Mouse (Mus musculus) thymus, postnatal 4 days (tissue): Measurements from ENCODE around the gene Piezo1.

Experiments used
- DNase-seq: peaks from one replicate; pipeline ENCODE4 v3.0.0; 2021

Gene Piezo1

GRCm38 (mm10) chr8:122569996-122570395 is 18.9 kb upstream of the Piezo1 start:
- no peak for DNase-seq

GRCm38 (mm10) chr8:122569329-122569728 is 18.2 kb upstream of the Piezo1 start:
- DNase-seq = no peak

- peak; percentile 71 for DNase-seq
These were observed 17.8 kb upstream of the Piezo1 start for GRCm38 (mm10) chr8:122568881-122569309.

GRCm38 (mm10) chr8:122568109-122568504 is 17.0 kb upstream of the Piezo1 start:
- DNase-seq = peak; percentile 73

DNA sequence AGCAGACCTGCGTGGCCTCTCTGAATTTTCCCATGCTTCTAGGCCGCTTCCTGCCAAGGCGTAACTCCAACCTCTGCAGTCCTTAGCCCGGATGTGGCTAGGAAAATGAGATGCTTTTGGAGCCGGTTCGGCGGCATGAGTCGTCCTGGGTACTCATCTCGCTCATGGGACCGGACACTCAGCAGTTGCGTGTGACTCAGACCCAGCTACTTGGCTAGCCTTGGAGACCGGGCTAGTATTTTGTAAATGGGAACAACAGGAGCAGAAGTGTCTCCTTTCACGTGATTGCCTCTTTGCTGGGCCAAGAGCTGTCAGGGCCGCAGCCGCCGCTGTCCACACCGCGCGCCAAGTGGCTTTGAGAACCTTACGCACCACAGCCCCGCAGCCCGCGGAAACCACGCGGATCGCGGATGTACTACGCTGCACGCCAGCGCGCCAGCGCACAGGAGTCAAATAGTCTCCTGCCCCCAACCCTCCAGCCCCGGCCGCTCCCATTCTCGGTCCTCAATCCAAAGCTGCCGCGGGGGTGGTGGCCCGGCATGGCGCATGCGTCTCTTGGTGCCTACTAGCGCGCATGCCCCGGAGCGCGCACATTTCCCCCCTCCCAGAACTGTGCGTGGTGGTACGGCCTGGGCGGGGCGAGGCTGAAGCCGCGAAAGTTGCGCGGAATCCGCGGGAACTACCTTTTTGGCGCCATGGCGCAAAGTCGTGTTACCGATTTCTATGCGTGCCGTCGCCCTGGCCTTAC is 16.4 kb upstream of the Piezo1 start, which contains the start of gene Cdt1:
Gene Cdt1 (plus strand): TSS at position 655 of the 748 bp plus-strand sequence.
- peak; percentile 96 for DNase-seq

GRCm38 (mm10) chr8:122566766-122567165 is 15.6 kb upstream of the Piezo1 start:
- no peak for DNase-seq

DNA sequence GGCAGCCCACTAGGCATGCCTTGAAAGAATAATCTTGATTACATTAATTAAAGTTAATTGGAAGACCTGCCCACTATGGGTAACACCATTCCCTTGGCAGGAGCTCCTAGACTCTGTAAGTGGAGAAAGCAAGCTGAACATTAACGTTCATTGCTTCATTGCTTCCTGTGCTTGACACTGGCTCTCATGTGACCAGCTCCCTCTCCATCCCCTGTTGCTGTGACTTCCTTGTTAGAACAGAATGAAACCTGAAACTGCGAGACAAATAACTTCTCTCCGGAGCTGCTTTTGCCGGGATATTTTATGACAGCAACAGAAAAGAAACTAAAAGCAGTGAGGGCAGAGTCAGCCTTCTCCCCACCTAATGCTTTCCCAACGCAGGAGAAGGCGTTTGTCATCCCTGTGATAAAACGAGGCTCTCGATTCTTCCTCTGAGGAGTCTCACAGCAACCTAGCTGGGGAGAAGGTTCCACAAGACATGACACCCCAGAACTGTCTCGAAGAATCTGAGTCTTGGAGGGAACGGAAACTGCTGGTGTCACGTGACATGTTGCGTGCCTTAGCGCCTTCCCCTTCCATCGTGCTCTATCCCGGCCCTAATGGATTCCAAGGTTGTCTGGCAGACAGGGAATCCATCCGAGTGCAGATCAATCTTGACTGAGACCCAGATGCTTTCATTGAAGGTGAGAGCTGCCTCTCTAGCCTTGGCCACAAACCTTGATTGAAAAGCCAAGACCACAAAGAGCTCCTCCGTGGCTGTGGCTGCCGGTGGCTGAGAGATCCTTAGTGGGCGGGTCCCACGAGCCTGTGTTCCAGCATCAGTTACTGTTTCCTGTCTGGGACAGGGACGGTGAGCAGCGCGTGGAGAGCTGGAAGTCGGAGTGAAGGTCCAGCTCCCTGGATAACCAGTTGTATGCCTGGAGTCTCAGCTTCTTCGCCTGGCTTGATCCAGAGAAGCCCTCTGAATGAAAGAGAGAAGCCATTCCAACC is 13.5 kb upstream of the Piezo1 start:
- no peak for DNase-seq

GRCm38 (mm10) chr8:122561199-122561598 is 10.1 kb upstream of the Piezo1 start:
- no peak for DNase-seq

DNA sequence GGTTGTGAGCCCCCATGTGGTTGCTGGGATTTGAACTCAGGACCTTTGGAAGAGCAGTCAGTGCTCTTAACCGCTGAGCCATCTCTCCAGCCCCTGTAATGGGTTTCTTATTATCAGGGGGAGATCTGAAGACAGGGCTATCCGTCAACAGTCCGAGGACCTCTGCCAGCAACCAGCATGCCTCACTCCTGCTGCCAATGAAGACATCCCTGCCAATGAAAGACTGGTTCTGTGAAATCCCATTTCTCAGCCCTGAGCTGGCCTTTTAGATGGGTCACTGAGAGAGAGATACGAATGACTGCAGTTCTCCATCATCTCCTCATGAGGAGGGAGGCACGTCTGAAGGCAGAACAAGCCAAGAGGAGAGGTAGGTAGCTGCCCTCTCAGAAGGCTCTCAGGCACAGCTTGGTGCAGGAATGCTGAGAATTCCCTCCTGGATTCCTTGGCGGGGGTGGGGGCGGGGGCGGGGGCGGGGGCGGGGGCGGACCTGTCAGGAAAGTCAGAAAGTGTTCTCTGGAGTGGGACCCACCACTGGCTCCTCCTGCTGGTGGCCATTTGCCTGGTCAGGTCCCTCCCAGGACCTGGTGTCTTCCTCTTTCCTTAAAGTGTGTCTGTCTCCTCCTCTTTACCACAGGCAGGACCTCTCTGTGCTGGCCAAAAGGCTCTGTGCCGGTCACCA is 7.7 kb upstream of the Piezo1 start:
- DNase-seq = no peak

- peak; percentile 61 for DNase-seq
These were observed 6.3 kb upstream of the Piezo1 start for GRCm38 (mm10) chr8:122557248-122558038.

GRCm38 (mm10) chr8:122556030-122557009 is 5.2 kb upstream of the Piezo1 start:
- DNase-seq = peak; percentile 88

DNA sequence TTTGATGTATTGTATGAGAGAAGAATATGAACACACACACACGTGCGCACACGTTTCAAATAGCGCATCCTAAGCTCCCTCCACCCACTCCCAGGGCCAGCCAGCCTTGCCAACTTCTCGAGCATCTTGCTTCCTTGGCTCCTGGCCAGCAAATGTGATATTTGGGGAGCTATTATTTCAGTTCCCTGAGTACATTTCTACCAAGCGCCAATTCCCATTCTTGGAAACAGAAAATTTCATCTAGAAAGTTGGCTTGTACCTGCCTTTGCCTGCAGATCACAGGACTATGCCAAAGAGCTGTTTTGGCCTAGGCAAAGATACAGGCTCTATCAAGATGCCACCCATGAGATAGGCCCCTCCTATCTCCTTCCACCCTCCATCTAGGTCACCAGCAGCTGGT is 3.7 kb upstream of the Piezo1 start:
- DNase-seq = no peak

DNA sequence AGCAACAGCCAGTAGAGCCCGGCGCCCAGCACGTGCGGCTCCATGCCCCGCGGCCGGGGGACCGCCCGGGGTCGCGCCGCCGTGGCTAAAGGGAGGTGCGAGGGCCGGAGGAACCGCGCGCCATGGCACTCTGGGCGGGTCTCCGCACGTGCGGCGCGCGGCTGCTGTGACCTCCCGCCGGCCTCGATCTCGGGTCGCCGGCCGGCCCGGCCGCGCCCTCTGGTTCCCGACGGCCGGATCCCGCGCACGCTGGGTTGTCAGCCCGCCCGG is 199 bp downstream of the Piezo1 start:
- no peak for DNase-seq

GRCm38 (mm10) chr8:122550234-122550994 is 715 bp downstream of the Piezo1 start:
- peak; percentile 71 for DNase-seq

GRCm38 (mm10) chr8:122548891-122549439 is 2.2 kb downstream of the Piezo1 start:
- no peak for DNase-seq

GRCm38 (mm10) chr8:122548331-122548730 is 2.8 kb downstream of the Piezo1 start:
- DNase-seq = peak; percentile 59

DNA sequence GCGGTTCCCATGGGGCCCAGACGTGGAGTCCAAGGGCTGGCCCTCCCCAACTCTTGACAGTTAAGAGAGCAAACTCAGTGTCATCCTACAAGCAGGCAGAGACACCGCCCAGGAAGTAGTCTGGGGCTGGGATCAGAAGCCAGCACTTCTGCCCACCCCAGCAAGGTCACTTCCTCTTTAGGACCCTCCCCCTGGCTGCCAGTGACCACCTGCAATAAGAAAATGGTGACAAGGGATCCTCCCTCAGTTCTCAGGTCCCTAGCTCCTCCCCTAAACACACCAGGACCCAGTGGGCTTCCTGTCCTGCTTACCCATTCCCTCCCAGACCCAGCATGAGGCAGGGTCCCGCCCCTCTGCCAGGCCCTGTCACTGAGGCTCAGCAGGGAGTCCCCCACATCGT is 3.3 kb downstream of the Piezo1 start:
- peak; percentile 64 for DNase-seq

- no peak for DNase-seq
These were observed 4.2 kb downstream of the Piezo1 start for GRCm38 (mm10) chr8:122546811-122547453.

DNA sequence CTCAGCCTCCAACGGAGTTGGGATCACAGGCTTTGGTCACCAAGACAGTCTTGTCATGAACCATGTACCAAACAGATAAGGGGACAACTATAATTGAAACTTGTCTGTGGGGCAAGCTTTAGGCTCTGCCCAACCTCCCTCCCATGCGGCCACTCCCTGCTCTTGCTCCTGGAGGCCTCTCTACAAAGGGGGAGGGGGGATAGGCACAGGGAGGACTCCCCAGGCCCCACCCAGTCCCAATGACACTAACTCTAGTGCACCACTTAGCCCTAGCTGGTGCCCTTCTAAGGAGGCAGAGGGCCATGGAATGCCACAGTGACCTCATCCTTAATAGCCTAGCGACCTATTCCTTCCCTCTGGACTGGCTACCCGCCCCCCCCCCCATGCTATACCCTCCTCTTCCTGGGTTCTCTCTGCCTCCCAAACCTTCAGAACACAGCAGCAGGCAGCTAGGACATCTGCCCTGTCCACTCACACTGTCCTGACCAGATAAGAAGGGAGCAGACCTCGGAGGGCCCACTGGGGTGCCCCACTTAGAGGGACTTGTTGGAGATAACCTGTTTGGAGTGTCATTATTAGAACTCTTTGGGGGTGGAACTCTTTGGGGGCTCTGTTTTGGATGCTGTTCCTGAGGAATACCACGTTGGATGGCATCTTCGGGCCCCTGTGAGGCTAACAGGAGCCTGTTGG is 4.9 kb downstream of the Piezo1 start:
- no peak for DNase-seq
